Mouse (Mus musculus) lung, adult 2 months (tissue): ENCODE results near the gene Epb41.

Source experiments
- CTCF ChIP-seq: fragments of 200-500 bp; IDR thresholded peaks from 2 replicates; pipeline ENCODE4 v1.5.1; 2011; ENCODE audit warnings: mild to moderate bottlenecking, low read length, control low read depth; ENCODE audit not compliant: insufficient read depth
- POLR2A ChIP-seq: fragments of 200-500 bp; IDR thresholded peaks from 2 replicates; pipeline ENCODE4 v1.6.1; 2011; ENCODE audit warnings: low read depth, mild to moderate bottlenecking, control low read depth, low read length, borderline replicate concordance; ENCODE audit errors: extremely low read depth

GRCm38 (mm10) chr4:132059541-132059940, 15.6 kb downstream of the Epb41 start:
- TF ChIP-seq POLR2A (no peak), CTCF (no peak)
